Mouse (Mus musculus) C2C12 (cell line): ENCODE data around the gene Rarres1.

ENCODE experiments used
- CEBPB ChIP-seq: IDR thresholded peaks from one replicate; pipeline ENCODE4 v1.6.1; 2011; ENCODE audit warnings: low read depth, mild to moderate bottlenecking, control low read depth, moderate library complexity
- CTCF ChIP-seq: IDR thresholded peaks from one replicate; pipeline ENCODE4 v1.5.1; 2011; ENCODE audit not compliant: control insufficient read depth, insufficient read depth, insufficient read length
- FOSL1 ChIP-seq: IDR thresholded peaks from one replicate; pipeline ENCODE4 v1.8.0; 2011; ENCODE audit warnings: mild to moderate bottlenecking, low read length; ENCODE audit not compliant: poor library complexity, insufficient read depth, severe bottlenecking
- MAX ChIP-seq: IDR thresholded peaks from one replicate; pipeline ENCODE4 v1.6.1; 2011; ENCODE audit warnings: mild to moderate bottlenecking, control low read depth
- USF1 ChIP-seq: IDR thresholded peaks from one replicate; pipeline ENCODE4 v1.6.1; 2011; ENCODE audit warnings: low read depth, mild to moderate bottlenecking, control low read depth, moderate library complexity

- TF ChIP-seq CTCF = no peak
- TF ChIP-seq MAX = no peak
- TF ChIP-seq USF1 = no peak
- TF ChIP-seq FOSL1 = no peak
- TF ChIP-seq CEBPB = no peak
Observed at GRCm38 (mm10) chr3:67520568-67521143, 5.3 kb upstream of the Rarres1 start.
